Mouse (Mus musculus) gastrocnemius, postnatal 25 days (tissue): Measurements from ENCODE around the gene Gdpd1. TPM values are rescaled to one million over a fixed set of nuclear protein-coding genes. Genes with fewer than 3 reads are reported as not detected.
"Not testable (repeated sequence)": the region's sequence is repeated elsewhere in the genome, so short reads cannot be mapped to it uniquely, and the experiment has no call there.

ENCODE experiments used
- DNase-seq: peaks from one replicate; pipeline ENCODE4 v3.0.0; 2022
- long read RNA-seq, 2 experiments: library from polyadenylated mRNA; stranded (forward); transcript quantifications; one replicate each; pipeline ENCODE4 v2.0.0; 2021
- total RNA-seq, 2 experiments: library from RNA; stranded (reverse); gene quantifications; 1 replicate in 1 of 2; 2 replicates in 1 of 2; pipeline ENCODE4 v1.2.3; 2021

Gene Gdpd1
- 1 to 10 TPM; 3.5 to 4.2 TPM for total RNA-seq
- long read RNA-seq, experiment 1, partial matches to known transcripts: 0 of 2 reads
- long read RNA-seq, experiment 1, other reads (novel, unspliced or antisense): 0 of 2 reads
- long read RNA-seq, experiment 2, transcript Gdpd1-201 (10 exons, 2,336 nt): major isoform, 8 of 8 reads
- long read RNA-seq, experiment 2, partial matches to known transcripts: 0 of 8 reads
- long read RNA-seq, experiment 2, other reads (novel, unspliced or antisense): 0 of 8 reads

GRCm38 (mm10) chr11:87073866-87074440 lies at the start of gene Gdpd1:
Gene Gdpd1 (minus strand): TSS chr11:87074062.
- DNase-seq: peak; percentile 80

DNA sequence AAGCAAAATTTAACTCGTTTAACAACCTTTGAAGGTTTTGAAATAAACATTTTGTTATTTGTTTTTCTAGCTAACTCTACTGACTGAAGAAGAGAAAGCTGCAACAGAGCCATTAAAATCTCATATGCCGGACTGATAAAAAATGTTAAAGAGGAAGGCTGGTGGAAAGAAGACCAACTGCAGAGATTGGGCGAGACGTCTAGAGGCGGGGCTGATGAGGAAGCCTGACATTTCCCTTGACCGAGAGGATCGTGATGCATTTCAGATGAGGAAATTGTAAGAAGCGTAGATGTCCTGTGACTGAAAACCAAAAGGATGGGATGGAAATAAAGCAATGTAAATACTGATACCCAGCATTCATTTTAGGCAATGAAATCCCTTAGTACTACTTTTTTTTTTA lies 48.0 kb upstream of the Gdpd1 start:
- no peak for DNase-seq

DNA sequence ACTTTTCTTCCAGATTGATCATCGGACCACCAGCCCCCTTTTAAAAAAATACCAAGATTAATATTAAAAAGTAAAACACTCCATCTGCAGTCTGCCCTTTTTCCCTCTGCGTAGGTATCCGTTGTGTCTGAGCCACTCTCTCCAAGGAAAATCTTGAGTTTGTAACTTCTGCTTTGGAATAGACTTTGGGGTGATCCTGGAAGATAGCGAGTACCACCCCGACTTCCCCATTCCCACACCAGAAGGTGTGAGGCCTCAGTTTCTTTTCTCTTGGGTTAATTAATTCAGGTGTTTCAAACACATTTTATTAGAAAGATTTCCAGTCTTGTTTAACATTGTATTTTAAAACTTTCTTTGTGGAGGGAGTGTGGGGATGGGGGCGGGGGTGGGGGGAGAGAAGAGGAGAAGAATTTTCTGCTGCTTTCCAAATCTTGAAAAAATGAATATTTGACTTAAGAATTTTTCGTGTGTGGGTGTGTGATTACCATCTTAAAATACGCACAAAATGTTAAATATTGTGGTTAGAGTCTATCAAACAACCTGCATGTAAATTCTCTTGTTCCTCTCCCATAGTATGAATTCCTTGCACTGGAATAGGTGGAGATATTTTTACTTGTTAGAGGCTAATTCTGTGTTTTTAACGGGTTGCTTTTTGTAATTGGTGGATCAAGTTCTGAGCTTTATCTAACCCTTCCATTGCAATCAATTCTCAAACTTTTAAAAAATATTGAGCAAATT lies 36.5 kb upstream of the Gdpd1 start:
- DNase-seq: no peak

DNA sequence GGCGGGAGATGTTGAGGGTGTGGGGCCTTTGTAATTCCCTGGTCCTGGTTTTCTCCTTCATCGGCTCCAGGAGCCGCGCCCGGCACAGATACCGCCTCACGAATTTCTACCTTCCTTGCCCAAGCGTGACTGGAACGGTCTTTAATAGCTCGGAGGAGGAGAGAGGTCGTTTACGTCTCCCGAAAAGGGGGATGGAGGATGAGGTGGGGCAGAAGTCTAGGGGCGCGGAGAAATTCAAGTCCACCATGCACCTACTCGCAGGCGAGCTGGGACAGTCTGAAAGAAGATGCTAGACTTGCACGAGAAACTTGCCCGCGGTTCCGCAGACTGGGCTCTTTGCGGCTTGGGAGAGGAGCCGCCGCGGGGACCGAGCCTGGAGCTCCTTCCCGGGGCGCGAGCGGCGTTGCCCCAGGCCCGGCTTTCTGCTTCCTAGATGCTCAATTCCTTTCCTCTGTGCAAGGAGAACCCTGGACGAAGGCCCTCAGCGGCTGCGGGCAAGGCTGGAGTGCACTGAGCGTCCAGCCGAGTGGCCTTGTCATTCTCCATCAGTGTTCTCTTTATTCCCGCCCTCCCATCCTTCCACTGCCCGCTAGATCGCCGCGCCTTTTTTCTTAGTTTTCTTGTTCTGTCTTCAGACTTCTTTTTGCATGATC lies 35.8 kb upstream of the Gdpd1 start:
- DNase-seq: no peak

DNA sequence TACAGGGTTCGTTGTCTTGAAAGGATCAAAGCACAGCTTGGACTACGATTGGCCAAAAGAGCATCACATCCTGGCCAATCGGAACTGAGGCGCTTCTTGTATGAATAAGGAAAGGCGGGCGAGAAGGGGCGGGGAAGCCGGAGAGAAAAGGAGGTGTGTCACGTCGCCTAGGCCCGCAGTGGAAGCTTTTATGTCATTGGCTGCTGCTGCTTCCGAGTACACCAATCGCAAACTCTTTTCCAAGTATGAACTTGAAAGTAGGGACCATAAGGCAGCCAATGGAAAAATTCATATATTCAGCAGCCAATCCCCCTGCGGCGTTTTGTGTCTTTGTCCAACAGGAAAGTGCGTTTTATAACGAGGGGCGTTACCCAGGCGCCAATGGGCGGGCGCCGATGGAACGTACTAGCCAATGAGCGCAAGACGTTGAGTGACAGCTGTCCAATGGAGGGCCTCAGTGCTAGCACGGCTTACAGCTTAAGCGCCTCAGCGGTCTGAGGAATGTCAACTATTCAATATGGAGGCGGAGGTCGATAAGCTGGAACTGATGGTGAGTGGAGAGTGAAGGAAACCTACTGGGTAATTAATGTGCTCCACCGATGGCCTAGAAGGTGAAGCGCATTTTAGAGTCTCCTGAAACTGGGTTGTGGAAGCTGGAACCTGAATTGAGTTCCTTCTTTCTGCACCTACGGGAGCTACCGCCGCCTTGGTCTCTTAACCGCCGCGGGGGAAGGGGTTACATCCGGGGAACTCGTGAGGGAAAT lies 35.1 kb upstream of the Gdpd1 start, which contains the start of gene Ska2:
TSS of gene Ska2 (plus strand) at position 480 of the 764 bp plus-strand sequence.
- peak; percentile 98 for DNase-seq

- DNase-seq: no peak
Observed at GRCm38 (mm10) chr11:87108409-87108754, 34.5 kb upstream of the Gdpd1 start, which contains the start of gene Prr11. Gene Prr11 (minus strand): TSS chr11:87108708.

- no peak for DNase-seq
Observed at GRCm38 (mm10) chr11:87087142-87087541, 13.3 kb upstream of the Gdpd1 start.

- DNase-seq: peak; percentile 74
Observed at GRCm38 (mm10) chr11:87086290-87086984, 12.6 kb upstream of the Gdpd1 start, which contains the start of gene Smg8. Gene Smg8 (minus strand): TSS chr11:87086774.

DNA sequence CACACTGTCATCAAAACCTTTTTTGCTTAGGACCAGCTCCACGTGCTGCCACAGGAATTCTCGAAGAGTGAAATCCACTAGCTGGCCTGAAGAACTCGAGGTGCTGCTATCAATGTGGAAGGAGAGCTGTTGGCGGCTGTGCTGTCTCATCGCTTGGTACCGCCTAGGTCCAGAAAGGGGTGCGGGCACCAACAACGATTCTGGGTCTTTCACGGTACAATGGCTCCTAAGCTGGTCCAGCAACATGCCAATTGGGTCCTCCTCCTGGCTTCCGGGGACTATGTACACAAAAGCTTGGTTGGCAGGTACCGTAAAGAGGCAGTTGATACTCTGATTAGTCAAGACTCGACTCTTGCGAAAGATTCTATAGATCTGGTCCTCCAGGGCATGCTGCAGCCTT lies 11.6 kb upstream of the Gdpd1 start:
- DNase-seq: no peak

DNA sequence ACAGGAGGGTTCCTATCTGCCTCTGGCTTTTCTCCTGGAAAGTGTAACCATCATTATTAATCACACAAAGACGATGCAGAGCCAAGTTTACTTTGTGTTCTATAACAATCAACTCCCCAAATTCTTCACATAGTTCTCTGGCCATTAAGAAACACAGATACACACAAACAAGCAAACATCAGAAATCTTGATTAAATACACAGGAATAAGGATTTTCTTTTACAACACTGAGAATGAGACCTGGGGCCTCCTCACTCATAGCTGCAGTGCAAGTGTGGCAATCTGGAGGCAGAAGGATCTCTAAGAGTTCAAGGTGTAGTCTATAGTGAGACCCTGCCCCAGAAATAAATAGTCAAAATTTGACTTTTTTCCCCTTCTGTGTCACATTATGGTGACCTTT lies 9.8 kb upstream of the Gdpd1 start:
- no peak for DNase-seq

DNA sequence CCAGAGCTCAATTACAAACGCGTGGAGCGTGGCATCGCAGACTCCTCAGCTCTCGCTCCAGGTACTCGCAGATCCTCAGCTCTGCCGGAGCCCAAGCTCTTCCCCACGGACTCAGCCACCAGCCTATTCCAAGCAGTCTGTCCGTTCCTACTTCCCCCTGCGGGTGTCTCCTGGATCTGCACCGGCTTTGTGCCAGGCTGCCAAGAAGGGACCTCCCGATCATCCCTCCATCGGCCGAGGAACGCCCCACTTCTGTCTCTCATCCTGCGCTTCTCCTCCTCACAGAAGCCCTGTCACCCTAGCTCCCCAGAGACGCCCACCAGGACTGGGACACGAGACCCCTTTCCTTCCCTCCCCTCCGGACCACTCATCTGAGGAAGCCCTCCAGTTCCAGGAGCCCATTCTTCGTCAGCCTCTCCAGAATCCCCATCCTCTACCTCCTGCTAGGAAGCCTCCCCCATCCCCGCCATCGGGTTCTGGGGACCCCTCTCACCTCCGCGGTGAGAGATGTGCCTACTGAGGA lies 458 bp downstream of the Gdpd1 start:
- DNase-seq: peak; percentile 59

GRCm38 (mm10) chr11:87062087-87062486 lies 11.8 kb downstream of the Gdpd1 start:
- DNase-seq: no peak

DNA sequence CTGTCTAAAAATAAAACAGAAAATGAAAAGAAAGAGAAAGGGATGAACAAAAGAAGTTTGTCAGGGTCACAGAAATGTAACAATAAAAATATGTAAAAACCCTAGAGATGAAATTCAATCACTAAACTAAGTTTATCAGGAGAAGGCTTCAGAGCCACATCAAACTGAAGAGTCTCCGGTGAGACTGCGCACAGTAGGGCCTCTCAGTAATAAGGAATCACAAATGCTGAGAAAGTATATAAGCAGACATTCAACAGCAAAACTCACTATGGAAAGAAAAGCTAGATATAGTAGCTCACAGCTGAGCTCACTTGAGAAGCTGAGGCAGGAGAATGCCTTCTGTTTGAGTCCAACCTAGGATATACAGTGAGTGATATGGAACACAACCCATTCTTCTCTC lies 13.5 kb downstream of the Gdpd1 start:
- no peak for DNase-seq

- DNase-seq: no peak
Observed at GRCm38 (mm10) chr11:87056286-87056685, 17.6 kb downstream of the Gdpd1 start.

GRCm38 (mm10) chr11:87048900-87049299 lies 25.0 kb downstream of the Gdpd1 start:
- DNase-seq: not testable (repeated sequence)

DNA sequence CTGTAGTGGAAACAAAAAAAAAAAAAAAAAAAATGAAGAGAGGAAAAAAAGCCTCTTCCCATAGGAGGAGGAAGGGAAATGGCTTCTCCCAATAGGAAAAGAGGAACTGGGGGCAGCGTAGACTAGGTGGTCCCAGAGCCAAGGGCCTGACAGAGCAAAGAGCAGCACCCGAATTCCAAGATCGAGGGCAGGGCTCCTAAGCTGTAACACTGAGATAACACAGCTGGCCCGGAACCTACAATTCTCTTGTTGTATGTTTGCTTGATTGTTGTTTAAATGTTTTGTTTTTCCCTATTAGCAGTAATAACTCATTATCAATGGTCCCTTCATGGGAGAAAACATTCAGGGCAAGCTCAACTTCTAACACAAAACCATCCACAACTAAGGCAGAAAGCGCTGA lies 26.9 kb downstream of the Gdpd1 start:
- no peak for DNase-seq

DNA sequence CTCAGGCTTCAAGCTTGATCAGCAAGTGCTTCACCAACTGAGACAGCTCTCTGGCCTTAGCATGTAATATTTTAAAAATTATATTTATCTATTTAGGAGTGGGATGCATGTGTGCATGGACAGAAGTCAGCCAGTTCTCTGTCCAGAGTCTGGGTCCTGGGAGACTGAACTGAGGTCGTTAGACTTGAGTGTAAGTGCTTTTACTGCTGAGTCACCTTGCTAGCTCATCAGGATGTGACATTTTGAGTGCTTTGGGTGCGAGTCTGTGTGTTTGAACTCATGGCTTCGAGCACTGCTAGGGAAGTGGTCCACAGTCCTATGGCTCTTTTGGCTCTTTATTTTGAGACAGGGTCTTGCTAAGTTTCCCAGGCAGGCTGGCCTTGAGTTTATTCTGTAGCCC lies 30.8 kb downstream of the Gdpd1 start:
- no peak for DNase-seq

DNA sequence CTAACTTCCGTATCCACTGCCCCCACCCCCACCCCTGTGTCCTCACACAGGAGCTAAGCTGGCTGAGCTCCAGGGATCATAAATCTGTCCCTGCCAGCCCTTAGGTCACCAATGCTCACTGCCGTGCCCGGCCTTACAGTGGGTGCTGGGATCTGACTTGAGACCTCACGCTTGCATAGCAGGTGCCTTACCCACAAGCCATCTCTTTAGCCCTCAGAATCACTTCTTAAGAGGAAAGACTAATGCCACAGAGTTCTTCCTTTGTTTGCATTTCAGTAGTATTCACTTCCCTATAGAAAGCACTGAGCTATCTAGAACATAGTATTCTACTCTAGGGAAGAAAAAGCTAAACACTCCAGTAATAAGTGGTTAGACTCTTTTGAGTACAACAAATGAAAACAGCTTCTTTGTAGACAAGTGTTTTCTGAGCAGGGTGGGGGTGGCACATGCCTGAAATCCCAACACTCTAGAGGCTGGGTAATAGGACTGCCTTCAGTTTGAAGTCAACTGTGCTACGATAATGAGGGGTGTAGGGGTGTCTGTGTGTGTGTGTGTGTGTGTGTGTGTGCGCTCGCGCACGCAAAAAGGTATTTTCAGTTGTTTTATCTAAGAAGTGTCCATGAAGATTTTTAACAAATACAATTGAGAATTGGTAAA lies 34.4 kb downstream of the Gdpd1 start:
- DNase-seq: no peak

DNA sequence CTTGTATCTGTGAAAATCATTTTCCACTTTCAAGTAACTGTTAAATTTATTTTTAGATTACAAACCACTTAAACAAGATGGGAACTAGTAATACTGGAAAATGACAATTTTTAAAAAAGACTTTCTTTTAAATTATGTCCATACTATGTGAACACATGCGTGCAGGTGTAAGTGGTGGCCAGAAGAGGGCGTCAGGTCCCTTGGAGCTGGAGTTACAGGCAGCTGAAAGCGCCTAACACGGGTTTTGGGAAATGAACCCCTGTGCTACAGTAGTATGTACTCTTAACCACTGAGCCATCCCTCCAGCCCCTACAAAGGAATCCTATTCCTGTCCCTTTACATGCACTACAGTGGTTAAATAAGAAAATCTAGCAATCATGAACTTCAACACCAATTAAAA lies 37.7 kb downstream of the Gdpd1 start:
- no peak for DNase-seq

DNA sequence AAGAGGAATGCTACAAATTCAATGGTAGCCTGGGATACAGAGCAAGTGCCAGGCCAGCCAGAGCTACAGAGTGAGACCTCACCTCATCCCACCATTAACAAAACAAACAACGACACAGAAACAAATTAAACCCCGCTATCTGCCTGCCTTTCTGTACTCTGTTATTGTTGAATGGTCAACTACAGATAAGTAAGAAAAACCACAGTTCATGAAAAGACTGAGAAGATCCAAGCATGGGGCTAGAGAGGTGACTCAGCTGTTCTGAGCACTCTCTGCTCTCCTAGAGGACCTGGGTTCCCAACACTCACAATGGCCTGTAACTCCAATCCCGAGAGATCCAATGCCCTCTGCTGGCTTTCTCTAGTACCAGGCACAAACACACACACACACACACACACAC lies 45.6 kb downstream of the Gdpd1 start:
- DNase-seq: no peak
